Mouse (Mus musculus) heart, postnatal 0 days (tissue): Measurements from ENCODE around the gene Per2.

Experiments used
- CTCF ChIP-seq: IDR thresholded peaks from 2 replicates; pipeline ENCODE4 v1.5.1; 2016; ENCODE audit warnings: antibody characterized with exemption, control low read depth, low read depth
- EP300 ChIP-seq: IDR thresholded peaks from 2 replicates; pipeline ENCODE4 v1.6.1; 2016; ENCODE audit warnings: antibody characterized with exemption, low read depth

DNA sequence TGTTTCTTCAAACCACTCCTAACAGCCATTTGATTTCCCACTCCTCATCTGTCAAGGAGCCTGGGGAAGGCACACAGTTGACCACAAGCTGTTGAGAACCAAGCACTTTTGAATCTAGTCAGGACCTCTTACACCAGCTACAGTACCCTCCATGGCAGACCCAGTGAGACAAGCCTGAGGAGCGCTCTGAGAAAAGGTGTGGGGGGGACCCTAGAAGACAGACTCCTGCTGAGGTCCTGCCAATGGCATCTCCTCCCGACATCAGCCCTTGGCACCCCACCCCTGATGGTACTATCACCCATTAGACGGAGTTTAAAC is 22.1 kb downstream of the Per2 start:
- TF ChIP-seq CTCF, result no peak
- no peak for TF ChIP-seq EP300
